35 mouse cellular contexts compared by ENCODE assay signal in the genomic region with DNA sequence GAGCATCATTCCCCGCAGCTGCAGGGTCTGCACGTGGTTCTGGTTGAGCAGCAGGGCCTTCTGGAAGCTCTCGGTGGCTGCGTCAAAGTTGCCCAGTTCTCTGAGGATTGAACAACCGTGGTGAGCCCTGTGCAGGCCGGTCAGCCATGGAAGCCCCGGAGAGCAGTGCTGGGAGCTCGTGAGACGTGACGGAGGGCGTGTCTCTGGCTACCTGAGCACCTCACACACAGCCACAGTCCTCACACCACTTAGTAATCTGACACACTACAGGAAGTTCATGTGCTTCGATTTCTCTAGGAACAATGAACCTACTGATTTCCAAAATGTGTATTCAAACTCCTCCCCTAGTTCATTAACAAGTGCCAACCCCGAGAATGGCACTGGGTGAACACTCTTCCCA.
"Had no signal": no experiment of that assay in that cellular context is flagged by ENCODE, and none has a peak within 500 bp of the region (broad histone marks: within the 10 kb centered on the region; RNA-seq: fewer than 3 reads in every experiment).

No protein-coding gene starts in this region.

- H3K27ac ChIP-seq: heart, adult 2 months; heart, embryonic 10.5 days; heart, embryonic 13.5 days; heart, embryonic 15.5 days; hindbrain, embryonic 10.5 days; hindbrain, embryonic 12.5 days; hindbrain, embryonic 13.5 days; hindbrain, embryonic 14.5 days; hindbrain, embryonic 15.5 days; hindbrain, postnatal 0 days; intestine, embryonic 15.5 days; kidney, embryonic 15.5 days; kidney, postnatal 0 days; layer of hippocampus, adult 2 months had no signal

- DNase-seq: heart, adult 2 months; heart, postnatal 10 days; heart, postnatal 14 days; heart, postnatal 36 days; heart, postnatal 4 days; kidney, adult 11 months; kidney, adult 18-20 months; kidney, adult 2 months; kidney, adult 8-10 months; kidney, adult 9 months; kidney, postnatal 10 days; kidney, postnatal 14 days; kidney, postnatal 25 days; kidney, postnatal 36 days; kidney, postnatal 4 days; layer of hippocampus, adult 9-11 months had no signal

- H3K9me3 ChIP-seq: heart, embryonic 10.5 days; heart, embryonic 12.5 days; heart, embryonic 13.5 days; heart, embryonic 15.5 days; hindbrain, embryonic 10.5 days; hindbrain, embryonic 12.5 days; hindbrain, embryonic 13.5 days; hindbrain, embryonic 15.5 days; intestine, embryonic 15.5 days; kidney, embryonic 15.5 days had no signal

- H3K9ac ChIP-seq: heart, embryonic 12.5 days; heart, embryonic 13.5 days; heart, embryonic 15.5 days; hindbrain, embryonic 12.5 days; hindbrain, embryonic 13.5 days; hindbrain, embryonic 14.5 days; hindbrain, embryonic 15.5 days; intestine, embryonic 15.5 days; kidney, embryonic 15.5 days had no signal

- H3K27me3 ChIP-seq: heart, embryonic 12.5 days; heart, embryonic 13.5 days; heart, embryonic 15.5 days; hindbrain, embryonic 12.5 days; hindbrain, embryonic 13.5 days; hindbrain, embryonic 15.5 days; intestine, embryonic 15.5 days; kidney, embryonic 15.5 days had no signal

- H3K4me2 ChIP-seq: heart, embryonic 11.5 days; heart, embryonic 12.5 days; heart, embryonic 13.5 days; heart, embryonic 15.5 days; hindbrain, embryonic 12.5 days; hindbrain, embryonic 13.5 days; hindbrain, embryonic 14.5 days; hindbrain, embryonic 15.5 days; intestine, embryonic 15.5 days; kidney, embryonic 15.5 days had no signal

- ATAC-seq: hindbrain, embryonic 16.5 days; hindbrain, postnatal 0 days; inflammation-experienced regulatory T-cells, adult 6 months; intestine, embryonic 15.5 days; intestine, embryonic 16.5 days; intestine, postnatal 0 days had no signal

- H3K4me1 ChIP-seq: heart, embryonic 10.5 days; heart, embryonic 12.5 days; heart, embryonic 13.5 days; heart, embryonic 15.5 days; hindbrain, embryonic 10.5 days; hindbrain, embryonic 12.5 days; hindbrain, embryonic 13.5 days; hindbrain, embryonic 15.5 days; intestine, embryonic 15.5 days; kidney, embryonic 15.5 days had no signal

- H3K4me3 ChIP-seq: heart, adult 2 months; heart, embryonic 10.5 days; heart, embryonic 12.5 days; heart, embryonic 13.5 days; heart, embryonic 15.5 days; hindbrain, embryonic 10.5 days; hindbrain, embryonic 12.5 days; hindbrain, embryonic 13.5 days; hindbrain, embryonic 15.5 days; intestine, embryonic 15.5 days; kidney, embryonic 15.5 days; layer of hippocampus, adult 2 months had no signal
